Mouse (Mus musculus): ENCODE results near the gene Srgap1.

GRCm38 (mm10) chr10:121964114-121964513 lies 83.0 kb downstream of the Srgap1 start:
- TF ChIP-seq GATA1 (IDR thresholded peaks at IDR 0.05; ENCODE audit: borderline replicate concordance, low read length), result no peak
- no peak for TF ChIP-seq FLI1 (IDR thresholded peaks at IDR 0.05; ENCODE audit: low read length)
